Mouse (Mus musculus): ENCODE measurements at regions not wholly inside any gene's neighbourhood (a gene's known extent, or its start where the extent isn't known, plus 50 kb on each side); places are given as distances from the start of the nearest gene placed in this dataset.

- H3K9me3 ChIP-seq: peaks cover 15% of the 10 kb centered on the region
- no peak for DNase-seq (ENCODE audit: low spot score)
- H3K27ac ChIP-seq: no peak overlapping the region
- no peaks in the 10 kb centered on the region; the same call in 1 of the 2 replicates for H3K4me1 ChIP-seq (replicated peaks)
- WGBS: 90% methylated on average over 13 of the region's 13 CpGs
- H3K36me3 ChIP-seq: no peaks in the 10 kb centered on the region
- H3K27me3 ChIP-seq (ENCODE audit: insufficient read depth, poor library complexity, severe bottlenecking): peaks cover 10% of the 10 kb centered on the region; the same call in 1 of the 2 replicates
- H3K4me3 ChIP-seq: no peak overlapping the region
Observed at GRCm38 (mm10) chr5:118861143-118861847, 300.8 kb downstream of the Med13l start.

GRCm38 (mm10) chr5:118867511-118867910, 307.0 kb downstream of the Med13l start:
- Histone ChIP-seq H3K27me3 (ENCODE audit: insufficient read depth, poor library complexity, severe bottlenecking) (no peaks in the 10 kb centered on the region), H3K27ac (no peak overlapping the region), H3K4me1 (replicated peaks) (no peaks in the 10 kb centered on the region), H3K9me3 (peaks cover 15% of the 10 kb centered on the region), H3K36me3 (no peaks in the 10 kb centered on the region), H3K4me3 (no peak overlapping the region)
- no peak for DNase-seq (ENCODE audit: low spot score)
- WGBS: 90% methylated on average over 5 of the region's 5 CpGs

GRCm38 (mm10) chr5:118869330-118869729, 308.9 kb downstream of the Med13l start:
- WGBS: 87% methylated on average over 9 of the region's 9 CpGs
- no peaks in the 10 kb centered on the region for H3K4me1 ChIP-seq (replicated peaks)
- H3K36me3 ChIP-seq: no peaks in the 10 kb centered on the region
- no peak for DNase-seq (ENCODE audit: low spot score)
- H3K4me3 ChIP-seq: no peak overlapping the region
- H3K27me3 ChIP-seq (ENCODE audit: insufficient read depth, poor library complexity, severe bottlenecking): peaks cover 16% of the 10 kb centered on the region
- H3K9me3 ChIP-seq: peaks cover 5% of the 10 kb centered on the region; the same call in 1 of the 2 replicates
- no peak overlapping the region for H3K27ac ChIP-seq

GRCm38 (mm10) chr5:118873871-118874270, 313.4 kb downstream of the Med13l start:
- peaks cover 14% of the 10 kb centered on the region for H3K4me1 ChIP-seq (replicated peaks)
- H3K27ac ChIP-seq: no peak overlapping the region
- no peaks in the 10 kb centered on the region for H3K9me3 ChIP-seq
- H3K4me3 ChIP-seq: no peak overlapping the region
- H3K36me3 ChIP-seq: no peaks in the 10 kb centered on the region
- DNase-seq (ENCODE audit: low spot score): no peak
- H3K27me3 ChIP-seq (ENCODE audit: insufficient read depth, poor library complexity, severe bottlenecking): peaks cover 61% of the 10 kb centered on the region
- 47% methylated on average over 7 of the region's 7 CpGs for WGBS

GRCm38 (mm10) chr5:118875096-118875637, 314.7 kb downstream of the Med13l start:
- DNase-seq (ENCODE audit: low spot score): no peak
- Histone ChIP-seq H3K27me3 (ENCODE audit: insufficient read depth, poor library complexity, severe bottlenecking) (peaks cover 70% of the 10 kb centered on the region), H3K4me3 (no peak overlapping the region), H3K36me3 (no peaks in the 10 kb centered on the region), H3K27ac (no peak overlapping the region), H3K4me1 (replicated peaks) (peaks cover 21% of the 10 kb centered on the region), H3K9me3 (no peaks in the 10 kb centered on the region)
- 66% methylated on average over 10 of the region's 10 CpGs for WGBS

GRCm38 (mm10) chr5:118876586-118877312, 316.3 kb downstream of the Med13l start:
- H3K36me3 ChIP-seq: no peaks in the 10 kb centered on the region
- WGBS: 14% methylated on average over 18 of the region's 18 CpGs
- peaks cover 24% of the 10 kb centered on the region for H3K4me1 ChIP-seq (replicated peaks)
- DNase-seq (ENCODE audit: low spot score): peak; percentile 22
- H3K27me3 ChIP-seq (ENCODE audit: insufficient read depth, poor library complexity, severe bottlenecking): peaks cover 76% of the 10 kb centered on the region
- H3K27ac ChIP-seq: no peak overlapping the region
- no peaks in the 10 kb centered on the region for H3K9me3 ChIP-seq
- H3K4me3 ChIP-seq: peak overlapping the region; percentile 40

- DNase-seq (ENCODE audit: low spot score): peak; percentile 64
- Histone ChIP-seq H3K27ac (no peak overlapping the region), H3K9me3 (no peaks in the 10 kb centered on the region), H3K27me3 (ENCODE audit: insufficient read depth, poor library complexity, severe bottlenecking) (peaks cover 79% of the 10 kb centered on the region), H3K4me1 (replicated peaks) (peaks cover 24% of the 10 kb centered on the region), H3K36me3 (no peaks in the 10 kb centered on the region), H3K4me3 (peak overlapping the region; percentile 40)
- WGBS: 1% methylated on average over 12 of the region's 12 CpGs
Observed at GRCm38 (mm10) chr5:118877313-118877669, 316.8 kb downstream of the Med13l start.

- no peak overlapping the region for H3K27ac ChIP-seq
- no peaks in the 10 kb centered on the region for H3K36me3 ChIP-seq
- peaks cover 24% of the 10 kb centered on the region for H3K4me1 ChIP-seq (replicated peaks)
- H3K27me3 ChIP-seq (ENCODE audit: insufficient read depth, poor library complexity, severe bottlenecking): peaks cover 78% of the 10 kb centered on the region
- no peak overlapping the region for H3K4me3 ChIP-seq
- 33% methylated on average over 9 of the region's 10 CpGs for WGBS
- H3K9me3 ChIP-seq: no peaks in the 10 kb centered on the region
- DNase-seq (ENCODE audit: low spot score): no peak
Observed at GRCm38 (mm10) chr5:118877831-118878230, 317.4 kb downstream of the Med13l start.

- 54% methylated on average over 10 of the region's 10 CpGs for WGBS
- H3K4me1 ChIP-seq (replicated peaks): peaks cover 24% of the 10 kb centered on the region
- H3K9me3 ChIP-seq: no peaks in the 10 kb centered on the region
- H3K27me3 ChIP-seq (ENCODE audit: insufficient read depth, poor library complexity, severe bottlenecking): peaks cover 70% of the 10 kb centered on the region
- H3K36me3 ChIP-seq: no peaks in the 10 kb centered on the region
- no peak overlapping the region for H3K4me3 ChIP-seq
- H3K27ac ChIP-seq: no peak overlapping the region
- peak; percentile 11 for DNase-seq (ENCODE audit: low spot score)
Observed at GRCm38 (mm10) chr5:118878722-118879121, 318.2 kb downstream of the Med13l start.

GRCm38 (mm10) chr5:118879808-118880478, 319.5 kb downstream of the Med13l start:
- Histone ChIP-seq H3K27ac (peak overlapping the region; percentile 75), H3K27me3 (ENCODE audit: insufficient read depth, poor library complexity, severe bottlenecking) (peaks cover 57% of the 10 kb centered on the region), H3K36me3 (no peaks in the 10 kb centered on the region), H3K4me3 (no peak overlapping the region), H3K4me1 (replicated peaks) (peaks cover 24% of the 10 kb centered on the region), H3K9me3 (no peaks in the 10 kb centered on the region)
- 17% methylated on average over 13 of the region's 13 CpGs for WGBS
- peak; percentile 70 for DNase-seq (ENCODE audit: low spot score)

GRCm38 (mm10) chr5:118880546-118880945, 320.1 kb downstream of the Med13l start:
- no peak overlapping the region for H3K4me3 ChIP-seq
- DNase-seq (ENCODE audit: low spot score): no peak
- H3K27me3 ChIP-seq (ENCODE audit: insufficient read depth, poor library complexity, severe bottlenecking): peaks cover 51% of the 10 kb centered on the region
- no peaks in the 10 kb centered on the region for H3K36me3 ChIP-seq
- no peaks in the 10 kb centered on the region for H3K9me3 ChIP-seq
- peak overlapping the region; percentile 75 for H3K27ac ChIP-seq
- peaks cover 24% of the 10 kb centered on the region for H3K4me1 ChIP-seq (replicated peaks)
- 75% methylated on average over 9 of the region's 9 CpGs for WGBS

- H3K27me3 ChIP-seq (ENCODE audit: insufficient read depth, poor library complexity, severe bottlenecking): peaks cover 38% of the 10 kb centered on the region
Observed at GRCm38 (mm10) chr5:118881886-118882285, 321.4 kb downstream of the Med13l start.

More at GRCm38 (mm10) chr5:118881886-118882285, 321.4 kb downstream of the Med13l start:
- Histone ChIP-seq H3K36me3 (no peaks in the 10 kb centered on the region), H3K9me3 (no peaks in the 10 kb centered on the region), H3K27ac (no peak overlapping the region), H3K4me1 (replicated peaks) (peaks cover 21% of the 10 kb centered on the region), H3K4me3 (no peak overlapping the region)
- no peak for DNase-seq (ENCODE audit: low spot score)
- 93% methylated on average over 8 of the region's 8 CpGs for WGBS

All from hindbrain, embryonic 10.5 days (tissue).